Mouse (Mus musculus): ENCODE data around the gene Casz1. TPM values are rescaled to one million over a fixed set of nuclear protein-coding genes. Genes with fewer than 3 reads are reported as not detected.

Casz1 gene
- total RNA-seq, 1 experiment, result 4.0 TPM

- in situ Hi-C loops (cut with MboI; ENCODE audit: low sequenced_read_pairs in 2 of 2, unreplicated experiment in 2 of 2), result no loop called here
- no peak overlapping the region for H3K4me3 ChIP-seq (ENCODE audit: insufficient read depth in 1 of 2, low read depth in 1 of 2, low read length in 2 of 2, poor library complexity in 1 of 2, severe bottlenecking in 1 of 2)
- H3K27ac ChIP-seq (ENCODE audit: insufficient read depth, low read depth, low read length, poor library complexity, severe bottlenecking), result no peak overlapping the region
- DNase-seq (ENCODE audit: low read depth, low spot score), result no peak
- no peaks in the 10 kb centered on the region for H3K36me3 ChIP-seq (ENCODE audit: control insufficient read depth, insufficient read depth, low read length, poor library complexity, severe bottlenecking)
- TF ChIP-seq ZNF384 (IDR thresholded peaks at IDR 0.05; ENCODE audit: low read depth, low read length) (no peak), CHD2 (IDR thresholded peaks at IDR 0.05; ENCODE audit: low read depth, low read length) (no peak), MAFK (IDR thresholded peaks at IDR 0.05; ENCODE audit: insufficient read depth, low read depth, low read length) (no peak), HCFC1 (IDR thresholded peaks at IDR 0.05; ENCODE audit: borderline replicate concordance, insufficient read depth, low read length) (no peak), ZC3H11A (IDR thresholded peaks at IDR 0.05; ENCODE audit: borderline replicate concordance, low read depth, low read length) (no peak)
- no peaks in the 10 kb centered on the region for H3K9me3 ChIP-seq (ENCODE audit: control insufficient read depth, insufficient read depth, low read depth, low read length)
- peaks cover 0 to 21% of the 10 kb centered on the region in 2 experiments; a peak in 2 of 4 replicates for H3K4me1 ChIP-seq (ENCODE audit: control insufficient read depth in 2 of 2, insufficient read depth in 2 of 2, low read length in 2 of 2, poor library complexity in 1 of 2)
- no peak overlapping the region for H3K9ac ChIP-seq (ENCODE audit: insufficient read depth, low read depth, low read length, poor library complexity, severe bottlenecking)
Measured at GRCm38 (mm10) chr4:148847636-148848035, 43.4 kb downstream of the Casz1 start.

- Histone ChIP-seq H3K9ac (ENCODE audit: insufficient read depth, low read depth, low read length, poor library complexity, severe bottlenecking) (no peak overlapping the region), H3K9me3 (ENCODE audit: control insufficient read depth, insufficient read depth, low read depth, low read length) (no peaks in the 10 kb centered on the region), H3K27ac (ENCODE audit: insufficient read depth, low read depth, low read length, poor library complexity, severe bottlenecking) (no peak overlapping the region), H3K4me3 (ENCODE audit: insufficient read depth in 1 of 2, low read depth in 1 of 2, low read length in 2 of 2, poor library complexity in 1 of 2, severe bottlenecking in 1 of 2) (no peak overlapping the region), H3K36me3 (ENCODE audit: control insufficient read depth, insufficient read depth, low read length, poor library complexity, severe bottlenecking) (no peaks in the 10 kb centered on the region), H3K4me1 (ENCODE audit: control insufficient read depth in 2 of 2, insufficient read depth in 2 of 2, low read length in 2 of 2, poor library complexity in 1 of 2) (peaks cover 0 to 22% of the 10 kb centered on the region in 2 experiments; a peak in 2 of 4 replicates)
- DNase-seq (ENCODE audit: low read depth, low spot score), result no peak
- no peak for TF ChIP-seq HCFC1 (IDR thresholded peaks at IDR 0.05; ENCODE audit: borderline replicate concordance, insufficient read depth, low read length)
- TF ChIP-seq CHD2 (IDR thresholded peaks at IDR 0.05; ENCODE audit: low read depth, low read length), result no peak
- no peak for TF ChIP-seq ZC3H11A (IDR thresholded peaks at IDR 0.05; ENCODE audit: borderline replicate concordance, low read depth, low read length)
- no peak for TF ChIP-seq MAFK (IDR thresholded peaks at IDR 0.05; ENCODE audit: insufficient read depth, low read depth, low read length)
- TF ChIP-seq ZNF384 (IDR thresholded peaks at IDR 0.05; ENCODE audit: low read depth, low read length), result no peak
- in situ Hi-C loops (cut with MboI; ENCODE audit: low sequenced_read_pairs in 2 of 2, unreplicated experiment in 2 of 2), result no loop called here
Measured at GRCm38 (mm10) chr4:148849437-148849836, 45.2 kb downstream of the Casz1 start.

- peaks cover 3 to 30% of the 10 kb centered on the region in 2 experiments; a peak in 2 of 4 replicates for H3K4me1 ChIP-seq (ENCODE audit: control insufficient read depth in 2 of 2, insufficient read depth in 2 of 2, low read length in 2 of 2, poor library complexity in 1 of 2)
- TF ChIP-seq MAFK (IDR thresholded peaks at IDR 0.05; ENCODE audit: insufficient read depth, low read depth, low read length) (peak; percentile 93), HCFC1 (IDR thresholded peaks at IDR 0.05; ENCODE audit: borderline replicate concordance, insufficient read depth, low read length) (no peak), CHD2 (IDR thresholded peaks at IDR 0.05; ENCODE audit: low read depth, low read length) (no peak)
- H3K36me3 ChIP-seq (ENCODE audit: control insufficient read depth, insufficient read depth, low read length, poor library complexity, severe bottlenecking), result no peaks in the 10 kb centered on the region
- in situ Hi-C loops (cut with MboI; ENCODE audit: low sequenced_read_pairs in 2 of 2, unreplicated experiment in 2 of 2), result no loop called here
- no peaks in the 10 kb centered on the region for H3K9me3 ChIP-seq (ENCODE audit: control insufficient read depth, insufficient read depth, low read depth, low read length)
- H3K27ac ChIP-seq (ENCODE audit: insufficient read depth, low read depth, low read length, poor library complexity, severe bottlenecking), result no peak overlapping the region
- H3K4me3 ChIP-seq (ENCODE audit: insufficient read depth in 1 of 2, low read depth in 1 of 2, low read length in 2 of 2, poor library complexity in 1 of 2, severe bottlenecking in 1 of 2), result no peak overlapping the region
- DNase-seq (ENCODE audit: low read depth, low spot score), result no peak
- no peak overlapping the region for H3K9ac ChIP-seq (ENCODE audit: insufficient read depth, low read depth, low read length, poor library complexity, severe bottlenecking)
Measured at GRCm38 (mm10) chr4:148853057-148853456, 48.8 kb downstream of the Casz1 start.

GRCm38 (mm10) chr4:148854093-148854492, 49.9 kb downstream of the Casz1 start:
- in situ Hi-C loops (cut with MboI; ENCODE audit: low sequenced_read_pairs in 2 of 2, unreplicated experiment in 2 of 2), result no loop called here
- Histone ChIP-seq H3K9me3 (ENCODE audit: control insufficient read depth, insufficient read depth, low read depth, low read length) (no peaks in the 10 kb centered on the region), H3K9ac (ENCODE audit: insufficient read depth, low read depth, low read length, poor library complexity, severe bottlenecking) (no peak overlapping the region), H3K4me1 (ENCODE audit: control insufficient read depth in 2 of 2, insufficient read depth in 2 of 2, low read length in 2 of 2, poor library complexity in 1 of 2) (peaks cover 3 to 36% of the 10 kb centered on the region in 2 experiments; a peak in 2 of 4 replicates), H3K4me3 (ENCODE audit: insufficient read depth in 1 of 2, low read depth in 1 of 2, low read length in 2 of 2, poor library complexity in 1 of 2, severe bottlenecking in 1 of 2) (no peak overlapping the region), H3K27ac (ENCODE audit: insufficient read depth, low read depth, low read length, poor library complexity, severe bottlenecking) (no peak overlapping the region), H3K36me3 (ENCODE audit: control insufficient read depth, insufficient read depth, low read length, poor library complexity, severe bottlenecking) (no peaks in the 10 kb centered on the region)
- DNase-seq (ENCODE audit: low read depth, low spot score), result no peak
- TF ChIP-seq ZNF384 (IDR thresholded peaks at IDR 0.05; ENCODE audit: low read depth, low read length) (no peak), HCFC1 (IDR thresholded peaks at IDR 0.05; ENCODE audit: borderline replicate concordance, insufficient read depth, low read length) (no peak), CHD2 (IDR thresholded peaks at IDR 0.05; ENCODE audit: low read depth, low read length) (no peak), ZC3H11A (IDR thresholded peaks at IDR 0.05; ENCODE audit: borderline replicate concordance, low read depth, low read length) (no peak), MAFK (IDR thresholded peaks at IDR 0.05; ENCODE audit: insufficient read depth, low read depth, low read length) (no peak)

- Histone ChIP-seq H3K36me3 (ENCODE audit: control insufficient read depth, insufficient read depth, low read length, poor library complexity, severe bottlenecking) (no peaks in the 10 kb centered on the region), H3K9ac (ENCODE audit: insufficient read depth, low read depth, low read length, poor library complexity, severe bottlenecking) (no peak overlapping the region), H3K9me3 (ENCODE audit: control insufficient read depth, insufficient read depth, low read depth, low read length) (no peaks in the 10 kb centered on the region), H3K4me1 (ENCODE audit: control insufficient read depth in 2 of 2, insufficient read depth in 2 of 2, low read length in 2 of 2, poor library complexity in 1 of 2) (peaks cover 3 to 38% of the 10 kb centered on the region in 2 experiments; a peak in 2 of 4 replicates), H3K4me3 (ENCODE audit: insufficient read depth in 1 of 2, low read depth in 1 of 2, low read length in 2 of 2, poor library complexity in 1 of 2, severe bottlenecking in 1 of 2) (no peak overlapping the region), H3K27ac (ENCODE audit: insufficient read depth, low read depth, low read length, poor library complexity, severe bottlenecking) (peak overlapping the region; percentile 17; the same call in 1 of the 2 replicates)
- TF ChIP-seq ZC3H11A (IDR thresholded peaks at IDR 0.05; ENCODE audit: borderline replicate concordance, low read depth, low read length) (no peak), ZNF384 (IDR thresholded peaks at IDR 0.05; ENCODE audit: low read depth, low read length) (no peak), MAFK (IDR thresholded peaks at IDR 0.05; ENCODE audit: insufficient read depth, low read depth, low read length) (no peak), HCFC1 (IDR thresholded peaks at IDR 0.05; ENCODE audit: borderline replicate concordance, insufficient read depth, low read length) (no peak), CHD2 (IDR thresholded peaks at IDR 0.05; ENCODE audit: low read depth, low read length) (no peak)
- in situ Hi-C loops (cut with MboI; ENCODE audit: low sequenced_read_pairs in 2 of 2, unreplicated experiment in 2 of 2), result no loop called here
- DNase-seq (ENCODE audit: low read depth, low spot score), result no peak
Measured at GRCm38 (mm10) chr4:148855527-148855926, 51.3 kb downstream of the Casz1 start.

All from ES-E14 (cell line).